Mouse (Mus musculus): Measurements from ENCODE around the gene Ly6g6d. TPM values are rescaled to one million over a fixed set of nuclear protein-coding genes. Genes with fewer than 3 reads are reported as not detected.
A peak's percentile ranks its signal among the peaks of the same experiment; 100 is the strongest.

Gene Ly6g6d
- polyA plus RNA-seq, 1 experiment: 1.8 TPM

DNA sequence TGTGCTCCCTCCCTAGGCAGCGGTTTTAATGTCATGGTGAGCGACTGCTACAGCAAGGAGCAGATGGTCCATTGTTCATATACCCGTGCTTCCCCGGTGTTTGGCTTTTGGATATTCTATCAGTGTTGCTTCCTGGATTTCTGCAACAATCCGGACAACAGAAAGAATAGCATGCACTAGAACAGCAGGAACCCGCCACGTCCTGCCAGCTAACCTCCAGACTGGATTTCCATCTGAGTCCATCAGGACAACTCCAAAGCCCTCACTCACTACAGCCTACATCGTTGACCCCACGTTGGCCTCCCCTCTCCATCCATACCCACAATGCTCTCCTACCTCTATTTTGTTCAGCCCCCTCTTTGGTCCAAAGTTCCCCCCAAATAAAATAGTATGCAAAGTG is 33.9 kb upstream of the Ly6g6d start:
- no peak for TF ChIP-seq CTCF (IDR thresholded peaks at IDR 0.05; ENCODE audit: borderline replicate concordance, extremely low read depth, insufficient read depth, insufficient read length)
- TF ChIP-seq POLR2A (IDR thresholded peaks at IDR 0.05; ENCODE audit: borderline replicate concordance, extremely low read depth, insufficient read depth, insufficient read length, poor library complexity, severe bottlenecking): no peak
- DNase-seq (ENCODE audit: low read depth): no peak

DNA sequence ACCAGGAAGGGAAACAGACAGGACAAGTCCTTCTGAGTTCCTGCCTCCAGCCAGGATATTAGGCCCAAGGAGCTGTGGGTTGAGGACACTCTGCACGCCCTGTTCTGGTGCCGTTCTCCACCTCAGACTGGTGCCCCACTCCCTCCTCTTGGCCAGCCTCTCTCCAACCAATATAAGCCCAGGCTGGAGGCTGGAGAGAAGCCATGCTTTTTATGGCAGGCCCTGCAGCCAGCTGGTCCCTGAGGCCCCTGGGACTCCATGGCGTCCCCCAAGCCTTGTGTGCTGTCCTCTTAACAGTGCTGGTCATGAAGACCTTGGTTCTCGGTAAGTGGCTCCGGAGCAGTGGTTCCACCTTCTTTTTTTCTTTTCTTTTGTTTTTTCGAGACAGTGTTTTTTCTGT is 30.2 kb upstream of the Ly6g6d start, which contains the start of gene Ly6g5c:
TSS of gene Ly6g5c (plus strand) at position 183 of the 400 bp plus-strand sequence.
- no peak for DNase-seq (ENCODE audit: low read depth)
- TF ChIP-seq POLR2A (IDR thresholded peaks at IDR 0.05; ENCODE audit: borderline replicate concordance, extremely low read depth, insufficient read depth, insufficient read length, poor library complexity, severe bottlenecking) (no peak), CTCF (IDR thresholded peaks at IDR 0.05; ENCODE audit: borderline replicate concordance, extremely low read depth, insufficient read depth, insufficient read length) (no peak)

DNA sequence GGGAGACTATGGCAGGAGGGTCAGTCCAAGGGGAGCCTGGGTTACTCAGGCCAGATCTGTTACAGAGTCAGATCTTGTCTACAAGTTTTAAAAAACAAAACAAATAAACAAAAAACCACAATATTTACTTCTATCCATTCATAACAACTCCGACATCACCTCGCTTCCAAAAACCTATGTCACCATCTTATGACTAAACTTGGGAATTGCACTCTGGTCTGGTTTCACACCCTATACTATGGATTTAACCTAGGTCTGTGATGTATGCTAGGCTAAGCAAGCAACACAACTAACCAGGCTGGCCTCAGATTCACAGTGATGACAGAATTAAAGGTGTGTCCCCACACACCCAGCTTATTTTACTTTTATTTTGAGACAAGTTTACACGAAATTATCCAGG is 28.7 kb upstream of the Ly6g6d start:
- DNase-seq (ENCODE audit: low read depth): peak; percentile 48
- TF ChIP-seq CTCF (IDR thresholded peaks at IDR 0.05; ENCODE audit: borderline replicate concordance, extremely low read depth, insufficient read depth, insufficient read length) (no peak; the same call in 1 of the 2 replicates), POLR2A (IDR thresholded peaks at IDR 0.05; ENCODE audit: borderline replicate concordance, extremely low read depth, insufficient read depth, insufficient read length, poor library complexity, severe bottlenecking) (no peak)

DNA sequence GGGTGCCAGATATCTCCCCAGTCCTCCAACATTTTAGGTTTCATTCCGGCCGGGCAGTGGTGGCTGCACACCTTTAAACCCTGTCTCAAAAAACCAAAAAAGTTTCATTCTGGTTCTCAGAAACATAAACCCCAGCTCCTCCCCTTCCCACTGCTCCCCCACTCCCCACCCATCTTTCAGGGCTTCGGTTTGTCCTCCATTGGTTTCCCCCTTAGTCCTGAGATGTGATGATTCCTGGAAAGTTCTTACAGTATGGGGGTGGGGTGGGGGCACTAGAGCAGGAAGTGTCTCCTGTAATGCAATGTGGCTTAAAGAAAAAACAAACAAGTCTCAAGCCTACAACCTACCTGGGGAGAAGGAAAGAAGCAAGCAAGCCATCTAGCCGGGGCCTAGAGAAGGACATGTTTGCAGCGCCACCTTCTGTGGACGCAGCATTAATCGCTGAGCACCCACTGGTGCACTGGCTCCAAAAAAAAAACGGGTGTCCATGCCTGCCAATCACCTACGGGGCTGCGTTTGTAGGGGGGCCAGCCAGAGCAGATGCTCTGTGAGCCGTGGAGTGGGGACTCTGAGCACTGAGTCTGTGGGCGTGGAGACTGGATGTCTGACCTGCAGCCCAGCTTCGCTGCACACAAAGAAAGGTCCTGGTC is 28.0 kb upstream of the Ly6g6d start:
- TF ChIP-seq POLR2A (IDR thresholded peaks at IDR 0.05; ENCODE audit: borderline replicate concordance, extremely low read depth, insufficient read depth, insufficient read length, poor library complexity, severe bottlenecking): no peak
- peak; percentile 66 for TF ChIP-seq CTCF (IDR thresholded peaks at IDR 0.05; ENCODE audit: borderline replicate concordance, extremely low read depth, insufficient read depth, insufficient read length)
- peak; percentile 68 for DNase-seq (ENCODE audit: low read depth)

DNA sequence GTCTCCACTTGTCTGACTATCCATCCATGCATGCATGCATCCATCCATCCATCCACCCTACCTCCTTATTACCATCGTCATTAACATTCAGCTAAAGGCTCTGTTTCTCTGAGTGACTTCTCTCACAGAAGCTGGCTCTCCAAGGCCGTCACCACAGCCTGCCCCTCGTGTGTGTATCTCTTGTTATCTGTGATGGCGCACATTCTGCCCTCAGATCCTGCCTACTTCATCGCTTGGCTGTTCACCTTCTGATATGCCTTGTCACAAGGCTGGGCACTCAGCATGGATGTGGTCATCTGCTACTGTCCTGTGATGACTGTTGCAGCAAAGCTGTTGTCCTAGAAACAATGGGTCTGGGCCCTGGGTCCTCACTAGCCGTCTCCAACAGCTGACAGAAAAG is 26.9 kb upstream of the Ly6g6d start:
- DNase-seq (ENCODE audit: low read depth): no peak
- TF ChIP-seq CTCF (IDR thresholded peaks at IDR 0.05; ENCODE audit: borderline replicate concordance, extremely low read depth, insufficient read depth, insufficient read length) (no peak), POLR2A (IDR thresholded peaks at IDR 0.05; ENCODE audit: borderline replicate concordance, extremely low read depth, insufficient read depth, insufficient read length, poor library complexity, severe bottlenecking) (no peak)

DNA sequence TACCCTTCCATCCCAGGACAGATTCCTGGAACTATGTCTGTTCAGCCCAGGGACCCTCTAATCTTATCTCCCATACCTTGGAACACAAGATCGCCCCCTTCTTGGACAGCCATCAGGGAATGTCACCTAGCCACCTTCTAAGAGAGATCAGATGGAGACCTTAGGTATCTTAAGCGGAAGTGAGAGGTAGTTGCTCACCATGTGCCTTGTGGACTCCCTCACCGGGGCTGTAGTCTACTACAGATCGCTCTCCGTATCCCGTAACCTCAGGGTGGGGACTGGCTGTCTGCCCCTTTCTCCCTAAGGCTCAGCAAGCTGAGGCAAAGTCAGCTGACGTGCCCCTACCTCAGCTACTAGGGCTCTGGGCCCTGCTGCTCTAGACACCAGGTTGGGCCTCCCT is 26.2 kb upstream of the Ly6g6d start:
- TF ChIP-seq POLR2A (IDR thresholded peaks at IDR 0.05; ENCODE audit: borderline replicate concordance, extremely low read depth, insufficient read depth, insufficient read length, poor library complexity, severe bottlenecking) (no peak), CTCF (IDR thresholded peaks at IDR 0.05; ENCODE audit: borderline replicate concordance, extremely low read depth, insufficient read depth, insufficient read length) (no peak)
- no peak for DNase-seq (ENCODE audit: low read depth)

DNA sequence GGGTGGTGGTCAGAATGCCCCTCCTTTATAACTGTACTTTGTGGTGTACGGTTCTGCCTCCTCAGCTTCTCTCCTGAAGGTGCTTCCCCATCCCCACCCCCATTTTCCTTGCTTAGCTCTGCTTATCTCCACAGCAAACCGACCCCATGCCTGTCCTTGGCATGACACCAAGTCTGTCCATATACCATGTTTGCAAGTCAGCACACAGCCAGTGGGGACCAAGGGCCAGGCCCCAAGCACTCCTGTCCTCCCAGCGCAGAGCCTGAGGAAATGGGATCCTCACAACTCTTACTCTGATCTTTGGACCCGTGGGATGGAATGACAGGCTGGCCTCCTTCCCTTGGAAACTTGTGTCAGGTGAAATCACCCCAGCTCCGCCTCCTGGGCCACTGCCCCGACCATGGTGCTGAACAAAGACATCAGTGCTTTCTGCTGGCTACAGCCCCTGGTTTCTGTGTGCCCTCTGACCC is 25.4 kb upstream of the Ly6g6d start:
- no peak for DNase-seq (ENCODE audit: low read depth)
- TF ChIP-seq CTCF (IDR thresholded peaks at IDR 0.05; ENCODE audit: borderline replicate concordance, extremely low read depth, insufficient read depth, insufficient read length) (no peak), POLR2A (IDR thresholded peaks at IDR 0.05; ENCODE audit: borderline replicate concordance, extremely low read depth, insufficient read depth, insufficient read length, poor library complexity, severe bottlenecking) (no peak)

DNA sequence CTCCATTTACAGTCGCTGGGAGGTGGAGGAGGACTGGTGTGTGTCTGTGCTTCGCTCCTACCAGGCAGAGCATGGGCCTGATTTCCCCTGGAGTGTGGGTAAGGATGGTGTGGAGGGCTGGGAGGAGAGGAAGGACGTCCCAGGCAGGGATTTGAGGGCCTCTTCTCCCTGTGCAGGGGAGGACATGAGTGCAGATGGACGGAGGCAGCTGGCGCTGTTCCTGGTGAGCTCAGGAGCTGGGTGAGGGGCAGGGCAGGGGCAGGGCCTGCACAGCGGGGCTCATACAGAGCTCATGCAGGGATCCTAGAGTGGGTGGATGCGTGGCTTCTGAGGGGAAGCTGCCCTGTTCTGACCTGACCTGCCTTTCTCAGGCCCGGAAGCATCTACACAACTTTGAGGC is 24.4 kb upstream of the Ly6g6d start:
- no peak for DNase-seq (ENCODE audit: low read depth)
- no peak for TF ChIP-seq POLR2A (IDR thresholded peaks at IDR 0.05; ENCODE audit: borderline replicate concordance, extremely low read depth, insufficient read depth, insufficient read length, poor library complexity, severe bottlenecking)
- TF ChIP-seq CTCF (IDR thresholded peaks at IDR 0.05; ENCODE audit: borderline replicate concordance, extremely low read depth, insufficient read depth, insufficient read length): no peak

DNA sequence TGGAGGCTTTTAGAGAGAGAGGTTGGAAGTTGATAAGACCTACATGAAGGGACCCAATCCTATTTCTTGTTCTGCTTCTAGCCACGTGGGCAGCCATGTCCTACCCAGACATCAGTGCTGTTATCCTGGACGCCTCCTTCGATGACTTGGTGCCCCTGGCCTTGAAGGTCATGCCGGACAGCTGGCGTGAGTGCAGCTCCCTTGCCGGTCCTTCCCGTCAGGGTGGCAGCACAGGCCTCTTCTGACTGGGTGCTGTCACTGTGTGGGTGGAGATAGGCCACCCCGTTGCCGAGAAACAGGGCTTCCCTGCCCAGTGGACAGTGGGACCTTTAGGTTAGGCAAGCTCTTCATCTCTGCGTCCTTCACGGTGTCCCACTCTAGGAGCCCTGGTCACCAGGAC is 23.3 kb upstream of the Ly6g6d start:
- DNase-seq (ENCODE audit: low read depth): no peak
- TF ChIP-seq CTCF (IDR thresholded peaks at IDR 0.05; ENCODE audit: borderline replicate concordance, extremely low read depth, insufficient read depth, insufficient read length) (no peak), POLR2A (IDR thresholded peaks at IDR 0.05; ENCODE audit: borderline replicate concordance, extremely low read depth, insufficient read depth, insufficient read length, poor library complexity, severe bottlenecking) (no peak)

DNA sequence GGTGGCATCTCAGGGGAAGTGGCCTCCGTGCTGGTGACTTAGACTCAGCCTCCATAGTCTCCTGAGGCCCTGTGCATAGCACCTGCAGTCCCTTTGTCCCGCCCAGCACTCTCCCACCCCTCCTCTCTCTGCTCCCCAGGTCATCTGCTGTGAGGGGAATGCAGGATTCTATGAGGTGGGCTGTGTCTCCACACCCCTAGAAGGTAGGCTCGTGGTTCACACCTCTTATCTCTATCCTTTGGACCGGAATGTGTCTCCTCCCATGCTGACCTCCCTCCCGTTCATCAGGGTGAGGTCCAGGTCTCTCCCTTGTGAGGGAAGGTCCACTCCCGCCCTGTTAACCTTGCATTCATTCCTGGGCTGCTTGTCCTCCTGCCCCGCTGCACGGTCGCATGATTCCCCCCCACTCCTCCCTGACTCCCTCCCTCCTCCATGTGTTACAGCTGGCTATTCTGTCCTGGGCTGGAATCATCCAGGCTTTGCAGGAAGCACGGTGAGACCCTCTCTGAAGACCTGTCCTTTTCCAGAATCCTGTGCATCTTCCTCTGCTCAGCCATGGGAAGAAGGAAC is 22.4 kb upstream of the Ly6g6d start:
- no peak for TF ChIP-seq POLR2A (IDR thresholded peaks at IDR 0.05; ENCODE audit: borderline replicate concordance, extremely low read depth, insufficient read depth, insufficient read length, poor library complexity, severe bottlenecking)
- no peak for TF ChIP-seq CTCF (IDR thresholded peaks at IDR 0.05; ENCODE audit: borderline replicate concordance, extremely low read depth, insufficient read depth, insufficient read length)
- DNase-seq (ENCODE audit: low read depth): no peak

DNA sequence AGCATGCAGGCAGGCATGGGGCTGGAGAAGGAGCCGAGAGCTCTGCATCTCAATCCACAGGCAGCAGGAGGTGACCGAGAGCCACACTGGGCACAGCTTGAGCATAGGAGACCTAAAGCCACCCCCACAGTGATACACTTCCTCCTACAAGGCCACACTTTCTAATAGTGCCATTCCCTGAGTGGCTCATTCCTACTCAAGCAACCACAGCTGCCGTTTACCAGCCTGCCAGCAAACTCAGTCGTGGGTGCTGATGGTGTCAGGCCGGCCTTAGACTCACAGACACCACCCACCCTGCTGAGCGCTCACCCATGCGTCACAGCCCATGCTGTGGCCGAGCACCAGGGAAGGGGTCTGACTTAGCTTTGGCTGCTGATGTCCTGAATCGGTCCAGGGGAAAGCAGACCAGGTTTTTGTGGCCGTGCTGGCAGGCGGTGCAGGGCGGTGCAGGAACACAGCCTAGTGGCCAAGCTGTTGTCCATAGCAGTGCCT is 19.3 kb upstream of the Ly6g6d start:
- TF ChIP-seq POLR2A (IDR thresholded peaks at IDR 0.05; ENCODE audit: borderline replicate concordance, extremely low read depth, insufficient read depth, insufficient read length, poor library complexity, severe bottlenecking) (no peak), CTCF (IDR thresholded peaks at IDR 0.05; ENCODE audit: borderline replicate concordance, extremely low read depth, insufficient read depth, insufficient read length) (no peak)
- no peak for DNase-seq (ENCODE audit: low read depth)

DNA sequence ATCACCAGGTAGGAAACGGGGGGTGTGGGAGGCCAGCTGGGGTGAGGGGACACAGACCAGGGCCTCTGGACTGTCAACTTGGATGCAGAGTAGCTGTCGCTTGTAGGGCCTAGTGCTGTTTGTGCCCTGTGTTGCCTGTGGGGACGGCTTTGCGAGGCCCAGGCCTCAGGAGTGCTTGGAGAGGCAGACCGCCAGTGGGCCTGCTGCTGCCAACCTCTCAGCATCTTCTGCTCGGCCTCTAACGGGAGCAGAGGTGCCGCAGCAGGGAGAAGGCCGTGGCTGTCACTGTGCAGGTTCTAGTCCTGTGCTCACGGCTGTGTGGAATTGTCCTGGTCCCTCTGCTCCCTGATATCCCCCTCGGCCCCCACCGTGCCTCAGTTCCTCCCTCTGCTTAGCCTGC is 18.7 kb upstream of the Ly6g6d start:
- DNase-seq (ENCODE audit: low read depth): no peak
- TF ChIP-seq POLR2A (IDR thresholded peaks at IDR 0.05; ENCODE audit: borderline replicate concordance, extremely low read depth, insufficient read depth, insufficient read length, poor library complexity, severe bottlenecking) (no peak), CTCF (IDR thresholded peaks at IDR 0.05; ENCODE audit: borderline replicate concordance, extremely low read depth, insufficient read depth, insufficient read length) (no peak)

Data from brain, embryonic 14.5 days (tissue).